Mouse (Mus musculus) ES-Bruce4 (cell line): Measurements from ENCODE around the gene Atp13a2. TPM values are rescaled to one million over a fixed set of nuclear protein-coding genes. Genes with fewer than 3 reads are reported as not detected.

ENCODE experiments used
- H3K27ac ChIP-seq: 2 replicates; pipeline ENCODE4 v1.5.1; 2012; ENCODE audit warnings: low read length, inconsistent platforms; ENCODE audit not compliant: insufficient read depth
- H3K27me3 ChIP-seq: 2 replicates; pipeline ENCODE4 v1.6.1; 2012; ENCODE audit warnings: mild to moderate bottlenecking, low read length, inconsistent platforms; ENCODE audit not compliant: control insufficient read depth, poor library complexity, insufficient read depth, severe bottlenecking
- H3K36me3 ChIP-seq: 2 replicates; pipeline ENCODE4 v1.6.1; 2012; ENCODE audit warnings: inconsistent platforms, mild to moderate bottlenecking, low read length, moderate library complexity; ENCODE audit not compliant: control insufficient read depth, poor library complexity, insufficient read depth, severe bottlenecking
- H3K4me1 ChIP-seq: one replicate; pipeline ENCODE4 v1.8.1; 2011; ENCODE audit warnings: low read length; ENCODE audit not compliant: control insufficient read depth, insufficient read depth
- H3K4me3 ChIP-seq: 2 replicates; pipeline ENCODE4 v1.5.1; 2011; ENCODE audit warnings: low read depth, mild to moderate bottlenecking, low read length
- H3K9ac ChIP-seq: 2 replicates; pipeline ENCODE4 v1.6.1; 2012; ENCODE audit warnings: low read depth, mild to moderate bottlenecking, inconsistent platforms; ENCODE audit not compliant: poor library complexity, severe bottlenecking
- H3K9me3 ChIP-seq: replicated peaks from 2 replicates; pipeline ENCODE4 v1.6.1; 2012; ENCODE audit warnings: mild to moderate bottlenecking, low read length, inconsistent platforms; ENCODE audit not compliant: control insufficient read depth, poor library complexity, insufficient read depth, severe bottlenecking
- CTCF ChIP-seq: IDR thresholded peaks from one replicate; pipeline ENCODE4 v1.8.1; 2011; ENCODE audit warnings: low read depth, low read length
- EP300 ChIP-seq: IDR thresholded peaks from 2 replicates; pipeline ENCODE4 v1.6.1; 2011; ENCODE audit warnings: low read depth, low read length; ENCODE audit not compliant: insufficient read depth
- POLR2A ChIP-seq: IDR thresholded peaks from one replicate; pipeline ENCODE4 v1.8.1; 2011; ENCODE audit warnings: low read length; ENCODE audit not compliant: insufficient read depth
- polyA plus RNA-seq: library from polyadenylated mRNA; stranded (reverse); fragments of >200 nt; gene quantifications from 2 replicates; pipeline ENCODE4 v1.2.4, GENCODE M21; 2011; ENCODE audit warnings: low read depth; ENCODE audit not compliant: missing spikeins, insufficient read depth, insufficient read length

The Atp13a2 gene
- polyA plus RNA-seq, 1 experiment, result 16.8 TPM

GRCm38 (mm10) chr4:141024992-141025391 lies 38.3 kb downstream of the Atp13a2 start:
- Histone ChIP-seq H3K9ac (peak overlapping the region; percentile 52), H3K27ac (no peak overlapping the region), H3K4me1 (no peaks in the 10 kb centered on the region), H3K36me3 (no peaks in the 10 kb centered on the region), H3K4me3 (peak overlapping the region; percentile 28; the same call in 1 of the 2 replicates), H3K27me3 (no peaks in the 10 kb centered on the region), H3K9me3 (no peaks in the 10 kb centered on the region)
- TF ChIP-seq POLR2A (no peak), CTCF (no peak), EP300 (no peak)

GRCm38 (mm10) chr4:141030541-141031206 lies 44.0 kb downstream of the Atp13a2 start:
- Histone ChIP-seq H3K4me3 (no peak overlapping the region), H3K9me3 (no peaks in the 10 kb centered on the region), H3K27ac (no peak overlapping the region), H3K36me3 (0 out of 2 replicates have a peak, but pooled peaks cover 4% of the 10 kb centered on the region), H3K27me3 (no peaks in the 10 kb centered on the region), H3K4me1 (no peaks in the 10 kb centered on the region), H3K9ac (no peak overlapping the region)
- TF ChIP-seq EP300 (no peak), POLR2A (no peak), CTCF (no peak)

- Histone ChIP-seq H3K4me3 (no peak overlapping the region), H3K9ac (no peak overlapping the region), H3K27me3 (no peaks in the 10 kb centered on the region), H3K27ac (no peak overlapping the region), H3K36me3 (0 out of 2 replicates have a peak, but pooled peaks cover 4% of the 10 kb centered on the region), H3K9me3 (no peaks in the 10 kb centered on the region), H3K4me1 (no peaks in the 10 kb centered on the region)
- TF ChIP-seq EP300, result no peak
- peak; percentile 91 for TF ChIP-seq CTCF
Measured at GRCm38 (mm10) chr4:141031733-141032132, 45.1 kb downstream of the Atp13a2 start.

DNA sequence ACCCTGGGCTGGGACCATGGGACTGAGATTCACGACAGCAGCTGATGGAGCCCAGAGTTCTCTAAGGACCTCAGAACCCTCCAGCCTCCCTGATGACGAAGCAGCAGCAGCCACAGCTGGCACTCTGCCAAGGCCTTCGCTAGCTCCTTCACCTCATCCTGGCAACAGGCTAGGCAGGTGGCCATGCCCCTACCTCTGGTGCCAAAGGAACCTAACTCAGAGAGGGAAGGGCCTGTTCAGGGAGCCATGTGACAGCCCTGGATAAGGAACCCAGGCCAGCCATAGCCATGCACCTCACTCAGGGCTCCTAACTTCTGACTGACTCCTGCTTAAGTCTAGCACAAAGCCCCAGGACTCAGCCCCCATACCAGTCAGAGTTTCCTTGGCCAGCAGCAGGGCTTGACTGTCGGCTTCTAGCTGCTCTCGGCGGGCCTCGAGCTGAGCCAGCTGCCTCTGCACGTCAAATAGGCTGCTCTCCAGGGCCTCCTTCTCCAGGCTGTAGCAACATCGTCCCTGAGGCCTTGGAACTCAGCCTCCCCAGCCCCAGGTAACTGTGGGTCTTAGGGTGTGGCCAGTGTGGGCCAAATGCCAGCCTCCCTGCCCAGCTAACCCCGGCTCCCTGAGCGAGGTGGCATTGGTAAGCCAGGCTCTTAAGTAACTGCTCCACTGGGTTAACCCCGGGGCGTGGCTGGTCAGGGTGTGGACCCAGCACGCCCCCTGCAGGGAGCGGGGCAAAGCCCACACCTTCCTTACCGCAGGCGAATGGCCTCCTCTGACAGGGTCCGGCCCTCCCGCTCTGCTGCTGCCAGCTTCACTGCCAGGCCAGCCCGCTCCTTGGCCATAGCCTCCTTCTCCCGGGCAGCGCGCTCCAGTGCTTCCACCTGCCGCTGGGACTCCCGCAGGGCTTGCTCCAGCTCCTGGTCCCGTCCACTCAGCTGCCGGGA lies 47.2 kb downstream of the Atp13a2 start:
- Histone ChIP-seq H3K36me3 (0 out of 2 replicates have a peak, but pooled peaks cover 4% of the 10 kb centered on the region), H3K4me3 (no peak overlapping the region), H3K9ac (no peak overlapping the region), H3K9me3 (no peaks in the 10 kb centered on the region), H3K27me3 (no peaks in the 10 kb centered on the region), H3K4me1 (no peaks in the 10 kb centered on the region), H3K27ac (no peak overlapping the region)
- TF ChIP-seq EP300, result no peak
- no peak for TF ChIP-seq CTCF
- no peak for TF ChIP-seq POLR2A

DNA sequence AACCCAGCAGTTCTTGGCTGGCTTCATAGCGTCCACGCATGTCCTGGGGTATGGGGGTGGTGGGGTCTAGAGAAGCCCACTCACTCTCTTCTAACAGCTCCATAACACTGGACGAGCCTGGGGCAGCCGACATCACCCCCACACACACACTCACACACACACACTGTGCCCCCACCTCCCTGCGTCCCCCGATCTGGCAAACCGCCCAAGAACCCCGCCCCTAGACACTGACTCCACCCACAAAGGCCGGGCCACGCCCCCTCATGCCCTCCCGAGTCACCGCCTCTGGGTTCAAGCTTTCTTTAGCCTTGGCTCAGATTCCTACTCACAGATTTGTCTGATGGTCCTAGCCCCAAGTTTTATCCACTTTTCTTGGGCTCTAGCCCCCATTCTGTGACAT lies 54.4 kb downstream of the Atp13a2 start:
- Histone ChIP-seq H3K9me3 (no peaks in the 10 kb centered on the region), H3K4me1 (no peaks in the 10 kb centered on the region), H3K36me3 (no peaks in the 10 kb centered on the region), H3K4me3 (peak overlapping the region; percentile 31), H3K9ac (peak overlapping the region; percentile 11; the same call in 1 of the 2 replicates), H3K27ac (no peak overlapping the region), H3K27me3 (no peaks in the 10 kb centered on the region)
- TF ChIP-seq CTCF (no peak), POLR2A (no peak), EP300 (no peak)
